Mouse (Mus musculus): ENCODE data around the gene Pdk2. TPM values are rescaled to one million over a fixed set of nuclear protein-coding genes. Genes with fewer than 3 reads are reported as not detected.
"Not testable (repeated sequence)": the region's sequence is repeated elsewhere in the genome, so short reads cannot be mapped to it uniquely, and the experiment has no call there.

Pdk2 gene
- total RNA-seq, 2 experiments from 2014 or later: 144 to 199 TPM

- DNase-seq: no peak
Observed at GRCm38 (mm10) chr11:95026849-95027248, 14.3 kb downstream of the Pdk2 start.

- no peak for DNase-seq
Observed at GRCm38 (mm10) chr11:95026090-95026542, 15.0 kb downstream of the Pdk2 start.

GRCm38 (mm10) chr11:95025227-95026012 lies 15.7 kb downstream of the Pdk2 start:
- DNase-seq: no peak

GRCm38 (mm10) chr11:95024439-95025184 lies 16.5 kb downstream of the Pdk2 start:
- no peak for DNase-seq

GRCm38 (mm10) chr11:95023481-95023880 lies 17.7 kb downstream of the Pdk2 start:
- DNase-seq: no peak

GRCm38 (mm10) chr11:95022237-95022992 lies 18.7 kb downstream of the Pdk2 start:
- DNase-seq: no peak

GRCm38 (mm10) chr11:95015484-95015883 lies 25.7 kb downstream of the Pdk2 start:
- no peak for DNase-seq

GRCm38 (mm10) chr11:95012487-95012886 lies 28.7 kb downstream of the Pdk2 start:
- no peak for DNase-seq

- DNase-seq: no peak
Observed at GRCm38 (mm10) chr11:95012075-95012474, 29.1 kb downstream of the Pdk2 start.

- DNase-seq: no peak
Observed at GRCm38 (mm10) chr11:95011416-95011815, 29.7 kb downstream of the Pdk2 start.

- DNase-seq: not testable (repeated sequence)
Observed at GRCm38 (mm10) chr11:95010841-95011403, 30.2 kb downstream of the Pdk2 start.

- peak; percentile 45 for DNase-seq
Observed at GRCm38 (mm10) chr11:95010141-95010739, 30.9 kb downstream of the Pdk2 start.

- DNase-seq: peak; percentile 75
Observed at GRCm38 (mm10) chr11:95009629-95010014, 31.5 kb downstream of the Pdk2 start, which contains the start of gene Samd14. Gene Samd14 (plus strand): TSS chr11:95009879.

- no peak for DNase-seq
Observed at GRCm38 (mm10) chr11:95008661-95009628, 32.2 kb downstream of the Pdk2 start.

- DNase-seq: peak; percentile 5
Observed at GRCm38 (mm10) chr11:95007418-95007817, 33.7 kb downstream of the Pdk2 start.

GRCm38 (mm10) chr11:95006525-95007219 lies 34.5 kb downstream of the Pdk2 start:
- peak; percentile 93 for DNase-seq

- DNase-seq: peak; percentile 32
Observed at GRCm38 (mm10) chr11:95006038-95006437, 35.1 kb downstream of the Pdk2 start.

GRCm38 (mm10) chr11:95004937-95005198 lies 36.3 kb downstream of the Pdk2 start:
- DNase-seq: peak; percentile 6

GRCm38 (mm10) chr11:95004136-95004936 lies 36.8 kb downstream of the Pdk2 start:
- DNase-seq: peak; percentile 16

All from adrenal gland, postnatal 10 days (tissue).